Mouse (Mus musculus) CH12.LX (cell line): ENCODE results near the gene Defb20. TPM values are rescaled to one million over a fixed set of nuclear protein-coding genes. Genes with fewer than 3 reads are reported as not detected.
A peak's percentile ranks its signal among the peaks of the same experiment; 100 is the strongest.

Experiments used
- DNase-seq: peaks from one replicate; pipeline ENCODE4 v3.0.0-alpha.2; 2013; ENCODE audit errors: extremely low read depth
- H3K27ac ChIP-seq: 2 replicates; pipeline ENCODE4 v1.5.1; 2012; ENCODE audit warnings: low read depth, mild to moderate bottlenecking, control low read depth, moderate library complexity; ENCODE audit not compliant: insufficient read depth
- H3K27me3 ChIP-seq: replicated peaks from 2 replicates; pipeline ENCODE3; 2012; ENCODE audit warnings: inconsistent platforms
- H3K36me3 ChIP-seq, 2 experiments: replicated peaks in 1 of 2; 2 replicates each; pipeline versions ENCODE3 to v1.6.1; 2012; ENCODE audit warnings: inconsistent platforms in 1 of 2, low read length in 1 of 2, mild to moderate bottlenecking in 1 of 2, mixed read lengths in 1 of 2, moderate library complexity in 1 of 2; ENCODE audit not compliant: control insufficient read depth in 1 of 2, insufficient read depth in 1 of 2
- H3K4me1 ChIP-seq, 2 experiments: 2 replicates each; pipeline ENCODE4 v1.6.1; 2012; ENCODE audit warnings: inconsistent platforms in 1 of 2, moderate library complexity in 1 of 2; ENCODE audit not compliant: insufficient read depth in 2 of 2, control insufficient read depth in 1 of 2
- H3K4me2 ChIP-seq: 2 replicates; pipeline ENCODE4 v1.6.1; 2012; ENCODE audit warnings: low read depth, mild to moderate bottlenecking, control low read depth; ENCODE audit not compliant: poor library complexity, insufficient read depth, severe bottlenecking
- H3K4me3 ChIP-seq, 3 experiments: fragments of 150-350 bp in 1 of 3; sonication (generic) in 1 of 3; replicated peaks in 1 of 3; 2 replicates each; pipeline versions ENCODE3 to v1.5.1; 2011 to 2012; ENCODE audit warnings: low read depth in 2 of 3, low read length in 2 of 3, mild to moderate bottlenecking in 2 of 3, moderate library complexity in 2 of 3, control low read depth in 1 of 3, improper control_type of control experiment in 1 of 3, inconsistent platforms in 1 of 3, mixed read lengths in 1 of 3; ENCODE audit not compliant: poor library complexity in 1 of 3
- H3K79me2 ChIP-seq: replicated peaks from 2 replicates; pipeline ENCODE4 v1.6.1; 2012; ENCODE audit warnings: mild to moderate bottlenecking, moderate library complexity; ENCODE audit not compliant: control insufficient read depth, poor library complexity, insufficient read depth, severe bottlenecking; ENCODE audit errors: extremely low read depth
- H3K9ac ChIP-seq: 2 replicates; pipeline ENCODE4 v1.6.1; 2012; ENCODE audit warnings: low read depth, mild to moderate bottlenecking, control low read depth, moderate library complexity; ENCODE audit not compliant: insufficient read depth
- H3K9me3 ChIP-seq: replicated peaks from 2 replicates; pipeline ENCODE3; 2012; ENCODE audit warnings: low read length, inconsistent platforms, mixed read lengths
- CHD1 ChIP-seq: IDR thresholded peaks from 2 replicates; pipeline ENCODE4 v1.6.1; 2012; ENCODE audit warnings: low read depth, low read length, improper control_type of control experiment, inconsistent platforms
- CTCF ChIP-seq, 2 experiments: IDR thresholded peaks in 1 of 2; conservative IDR thresholded peaks in 1 of 2; 2 replicates each; pipeline ENCODE4 v1.5.1; 2011 to 2012; ENCODE audit warnings: low read depth in 2 of 2, low read length in 2 of 2, improper control_type of control experiment in 1 of 2, inconsistent platforms in 1 of 2, mild to moderate bottlenecking in 1 of 2, moderate library complexity in 1 of 2
- E2F4 ChIP-seq: IDR thresholded peaks from 2 replicates; pipeline ENCODE4 v1.6.1; 2011; ENCODE audit warnings: low read depth, low read length, improper control_type of control experiment; ENCODE audit not compliant: insufficient replicate concordance
- EP300 ChIP-seq: IDR thresholded peaks from 2 replicates; pipeline ENCODE4 v1.6.1; 2011; ENCODE audit warnings: low read length, improper control_type of control experiment
- HCFC1 ChIP-seq: IDR thresholded peaks from 2 replicates; pipeline ENCODE4 v1.6.1; 2012; ENCODE audit warnings: low read depth, mild to moderate bottlenecking, inconsistent platforms, low read length, improper control_type of control experiment
- KAT2A ChIP-seq: IDR thresholded peaks from 2 replicates; pipeline ENCODE4 v1.6.1; 2012; ENCODE audit warnings: low read length, improper control_type of control experiment, inconsistent platforms; ENCODE audit not compliant: insufficient replicate concordance
- MAFK ChIP-seq: IDR thresholded peaks from 2 replicates; pipeline ENCODE4 v1.6.1; 2011; ENCODE audit warnings: low read length, improper control_type of control experiment; ENCODE audit not compliant: insufficient replicate concordance
- USF2 ChIP-seq: conservative IDR thresholded peaks from 2 replicates; pipeline ENCODE4 v1.6.1; 2011; ENCODE audit warnings: low read depth, low read length, improper control_type of control experiment
- dilution Hi-C: fragments of 300-500 bp; cut with MboI; formaldehyde crosslinking; loops from 2 replicates; pipeline ENCODE4 v1.14.3; 2020; ENCODE audit warnings: low sequenced_read_pairs; ENCODE audit not compliant: extremely low pct_unique_long_range_greater_than_20kb, extremely low pct_ligation_motif_present
- in situ Hi-C: fragments of 300-500 bp; cut with MboI; formaldehyde crosslinking; loops from 3 replicates; pipeline ENCODE4 v1.14.3; 2019; ENCODE audit warnings: low sequenced_read_pairs, low pct_ligation_motif_present, low pct_unique_long_range_greater_than_20kb, mixed read lengths
- polyA plus RNA-seq: library from polyadenylated mRNA; unstranded; fragments of >175 nt; gene quantifications from 2 replicates; pipeline ENCODE4 v1.2.1, GENCODE M21; 2012; ENCODE audit warnings: low read depth; ENCODE audit not compliant: insufficient read length
- total RNA-seq, 2 experiments: library from RNA; depleted of rRNA; stranded (reverse); fragments of 300-350 nt in 1 of 2; fragments of >200 nt in 1 of 2; gene quantifications; 2 replicates each; pipeline ENCODE4 v1.2.3; 2012 to 2014

Defb20 gene
- total and polyA plus RNA-seq, 3 experiments: not detected

DNA sequence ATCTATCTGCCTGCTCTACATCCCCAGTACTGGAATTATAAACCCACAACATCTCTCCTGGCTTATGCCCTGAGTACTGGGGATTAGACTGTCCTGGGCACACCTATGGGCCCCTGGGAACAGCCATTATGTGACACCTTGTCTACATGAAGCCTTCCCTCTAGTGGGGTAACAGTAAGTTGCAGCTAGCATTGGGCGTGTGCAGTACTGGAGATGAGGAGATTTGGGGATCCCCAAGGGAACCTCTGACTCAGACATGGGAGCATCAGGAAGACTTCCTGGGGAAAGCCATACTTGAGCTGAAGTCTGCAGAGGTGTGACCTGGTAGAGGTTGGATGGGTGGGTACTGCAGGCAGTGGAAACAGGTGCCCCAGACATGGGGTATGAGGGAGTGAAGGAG lies 37.9 kb upstream of the Defb20 start:
- Histone ChIP-seq H3K27ac (no peak overlapping the region), H3K79me2 (no peaks in the 10 kb centered on the region), H3K27me3 (peaks cover 78% of the 10 kb centered on the region), H3K4me2 (no peak overlapping the region), H3K9ac (no peak overlapping the region), H3K4me1 (peaks cover 2 to 3% of the 10 kb centered on the region in 2 experiments; a peak in 2 of 4 replicates), H3K4me3 (no peak overlapping the region), H3K36me3 (no peaks in the 10 kb centered on the region), H3K9me3 (no peaks in the 10 kb centered on the region)
- TF ChIP-seq EP300: no peak
- TF ChIP-seq USF2: no peak
- peak in 1 of 2 experiments; percentile 24; a peak in 1 of 4 replicates for TF ChIP-seq CTCF (conservative IDR thresholded peaks at IDR 0.05 in 1 of 2, IDR thresholded peaks at IDR 0.05 in 1 of 2; ENCODE audit: low read depth in 2 of 2, low read length in 2 of 2)
- DNase-seq: no peak
- dilution Hi-C loops: no loop called here
- in situ Hi-C loops: no loop called here

DNA sequence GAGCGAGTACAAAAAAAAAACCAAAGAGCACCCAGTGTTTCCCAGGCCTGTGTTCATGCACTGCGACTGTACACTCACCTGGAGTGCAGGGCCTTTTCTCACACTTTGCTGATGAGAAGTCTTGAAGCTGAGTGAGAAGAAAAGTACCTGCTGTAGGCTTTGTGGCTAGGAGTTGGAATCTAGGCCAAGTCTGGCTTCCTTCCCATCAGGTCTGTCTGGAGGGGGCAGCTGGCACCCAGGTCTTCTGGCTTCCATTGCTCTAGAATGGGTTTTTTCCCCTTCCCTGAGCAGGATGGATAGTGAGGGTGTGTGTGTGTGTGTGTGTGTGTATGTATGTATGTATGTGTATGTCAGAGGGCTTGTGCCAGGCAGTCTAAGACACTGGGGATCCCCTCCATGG lies 37.0 kb upstream of the Defb20 start:
- Histone ChIP-seq H3K4me3 (no peak overlapping the region), H3K9me3 (no peaks in the 10 kb centered on the region), H3K27ac (no peak overlapping the region), H3K36me3 (no peaks in the 10 kb centered on the region), H3K79me2 (no peaks in the 10 kb centered on the region), H3K9ac (no peak overlapping the region), H3K4me1 (peaks cover 2 to 3% of the 10 kb centered on the region in 2 experiments; a peak in 2 of 4 replicates), H3K4me2 (no peak overlapping the region), H3K27me3 (peaks cover 81% of the 10 kb centered on the region)
- in situ Hi-C loops (no loop called here), dilution Hi-C loops (no loop called here)
- no peak for DNase-seq
- TF ChIP-seq MAFK: no peak
- no peak for TF ChIP-seq EP300

DNA sequence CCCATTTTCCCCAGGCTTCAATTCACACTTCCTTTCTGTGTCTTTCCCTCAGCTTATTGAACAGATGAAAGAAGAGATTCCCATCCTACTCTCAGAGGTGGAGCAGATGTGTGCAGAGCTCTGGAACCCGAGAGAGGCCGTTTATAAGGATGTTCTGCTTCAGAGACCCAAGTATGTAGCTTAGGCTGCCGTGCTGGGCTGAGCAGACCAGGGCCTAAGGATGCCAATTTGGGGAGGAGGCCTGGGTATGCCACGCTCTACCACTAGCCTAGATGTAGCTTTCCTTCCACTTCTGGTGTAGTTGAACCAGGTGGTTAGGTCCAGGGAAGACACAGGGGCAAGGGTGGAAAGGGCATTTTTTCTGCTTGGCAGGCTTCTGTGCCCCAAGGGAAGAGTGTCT lies 34.5 kb upstream of the Defb20 start:
- no peak overlapping the region for H3K4me2 ChIP-seq
- TF ChIP-seq HCFC1: no peak
- TF ChIP-seq CHD1: no peak
- TF ChIP-seq E2F4: no peak
- no peak for TF ChIP-seq KAT2A
- no peaks in the 10 kb centered on the region for H3K9me3 ChIP-seq
- H3K36me3 ChIP-seq: no peaks in the 10 kb centered on the region
- in situ Hi-C loops: no loop called here
- peaks cover 1 to 2% of the 10 kb centered on the region in 2 experiments; a peak in 2 of 4 replicates for H3K4me1 ChIP-seq
- H3K27ac ChIP-seq: no peak overlapping the region
- DNase-seq: no peak
- no peak overlapping the region for H3K4me3 ChIP-seq
- peaks cover 79% of the 10 kb centered on the region for H3K27me3 ChIP-seq
- no peak overlapping the region for H3K9ac ChIP-seq
- dilution Hi-C loops: no loop called here
- H3K79me2 ChIP-seq: no peaks in the 10 kb centered on the region
